9 mouse cellular contexts compared by ENCODE assay signal in the genomic region with DNA sequence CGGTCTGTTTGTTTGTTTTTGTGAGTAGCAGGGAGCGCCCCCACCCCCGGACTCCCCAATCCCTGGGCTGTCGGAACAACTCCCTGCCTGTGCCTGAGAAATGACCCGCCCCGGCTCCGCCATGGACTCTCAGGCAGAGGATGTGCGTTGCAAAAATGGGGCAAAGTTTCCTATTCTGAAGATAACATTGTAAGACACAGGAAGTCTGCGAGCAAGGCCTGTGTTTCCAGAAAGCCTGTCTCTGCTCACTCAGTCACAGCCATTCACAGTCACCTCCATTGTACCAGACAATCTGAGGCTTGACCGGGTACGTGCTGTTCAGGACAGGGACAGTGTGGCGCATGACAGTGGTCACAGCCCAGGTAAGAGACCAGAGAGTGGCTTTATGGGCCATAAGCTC. TPM values are rescaled to one million over a fixed set of nuclear protein-coding genes. Genes with fewer than 3 reads are reported as not detected.
DNase-seq lines count a peak whose midpoint lies in the region; ATAC-seq lines count a peak whose summit lies in the region.
"Had no signal": no experiment of that assay in that cellular context is flagged by ENCODE, and none has a peak within 500 bp of the region (broad histone marks: within the 10 kb centered on the region; RNA-seq: fewer than 3 reads in every experiment).

No protein-coding gene starts in this region.

- H3K4me1 ChIP-seq in embryonic facial prominence, embryonic 13.5 days = peaks cover 94% of the 10 kb centered on the region
- peaks cover 20% of the 10 kb centered on the region for H3K4me1 ChIP-seq in hindbrain, embryonic 16.5 days (ENCODE audit: control insufficient read depth, insufficient read depth, low read depth, low read length)
- H3K4me1 ChIP-seq in liver, embryonic 12.5 days = peaks cover 59% of the 10 kb centered on the region

- ATAC-seq in embryonic facial prominence, embryonic 13.5 days (ENCODE audit: insufficient number of reproducible peaks, insufficient read depth, low FRiP score, low TSS enrichment, low read depth) = no peak
- ATAC-seq in hindbrain, embryonic 16.5 days = no peak
- 0 out of 2 replicates have a peak, but pooled peaks have one; percentile 17 for ATAC-seq in liver, embryonic 12.5 days
- ATAC-seq in frontal cortex, adult (ENCODE audit: low TSS enrichment) = no peak

- peaks cover 4% of the 10 kb centered on the region; the same call in 1 of the 2 replicates for H3K36me3 ChIP-seq in embryonic facial prominence, embryonic 13.5 days
- H3K36me3 ChIP-seq in hindbrain, embryonic 16.5 days (ENCODE audit: control insufficient read depth, insufficient read depth, low read length) = no peaks in the 10 kb centered on the region
- peaks cover 6% of the 10 kb centered on the region; the same call in 1 of the 2 replicates for H3K36me3 ChIP-seq in liver, embryonic 12.5 days

- peak overlapping the region; percentile 4; the same call in 1 of the 2 replicates for H3K9ac ChIP-seq in embryonic facial prominence, embryonic 13.5 days
- no peak overlapping the region for H3K9ac ChIP-seq in hindbrain, embryonic 16.5 days (ENCODE audit: low read depth, low read length)
- no peak overlapping the region for H3K9ac ChIP-seq in liver, embryonic 12.5 days

- H3K9me3 ChIP-seq in embryonic facial prominence, embryonic 13.5 days = no peaks in the 10 kb centered on the region
- H3K9me3 ChIP-seq in hindbrain, embryonic 16.5 days (ENCODE audit: control insufficient read depth, low read length) = no peaks in the 10 kb centered on the region
- no peaks in the 10 kb centered on the region for H3K9me3 ChIP-seq in liver, embryonic 12.5 days (replicated peaks)

- H3K27me3 ChIP-seq in embryonic facial prominence, embryonic 13.5 days = no peaks in the 10 kb centered on the region
- H3K27me3 ChIP-seq in hindbrain, embryonic 16.5 days (replicated peaks; ENCODE audit: control insufficient read depth, insufficient read depth, low read length) = no peaks in the 10 kb centered on the region
- H3K27me3 ChIP-seq in liver, embryonic 12.5 days (replicated peaks) = 0 out of 2 replicates have a peak, but pooled peaks cover 8% of the 10 kb centered on the region

- no peak overlapping the region for H3K4me3 ChIP-seq in embryonic facial prominence, embryonic 13.5 days
- no peak overlapping the region for H3K4me3 ChIP-seq in hindbrain, embryonic 16.5 days (ENCODE audit: low read length)
- no peak overlapping the region for H3K4me3 ChIP-seq in liver, embryonic 12.5 days

- DNase-seq in adipocyte (ENCODE audit: low spot score) = peak; percentile 75
- DNase-seq in thymus, postnatal 36 days = no peak
- DNase-seq in cerebellum, postnatal 36 days = no peak
- DNase-seq in ovary, postnatal 36 days (ENCODE audit: low spot score) = no peak
- DNase-seq: cerebellum, adult 2 months had no signal

- WGBS in embryonic facial prominence, embryonic 13.5 days = 75% methylated on average over 12 of the region's 12 CpGs
- 80% methylated on average over 12 of the region's 12 CpGs for WGBS in hindbrain, embryonic 16.5 days
- 42% methylated on average over 12 of the region's 12 CpGs for WGBS in liver, embryonic 12.5 days (ENCODE audit: insufficient replicate concordance)

- no peak overlapping the region for H3K4me2 ChIP-seq in embryonic facial prominence, embryonic 13.5 days
- H3K4me2 ChIP-seq in hindbrain, embryonic 16.5 days (ENCODE audit: low read length) = no peak overlapping the region
- 0 out of 2 replicates have a peak overlapping the region, but pooled peaks have one; percentile 5 for H3K4me2 ChIP-seq in liver, embryonic 12.5 days

- H3K27ac ChIP-seq in embryonic facial prominence, embryonic 13.5 days = peak overlapping the region; percentile 76
- H3K27ac ChIP-seq in hindbrain, embryonic 16.5 days (ENCODE audit: low read depth, low read length) = peak overlapping the region; percentile 12; the same call in 1 of the 2 replicates
- peak overlapping the region; percentile 50 for H3K27ac ChIP-seq in liver, embryonic 12.5 days

RNA-seq across cellular contexts. Expression of gene Smad6, which starts 51.5 kb away (rescaled TPM):
- 16.7 and 17.4 TPM in 2 replicates for polyA plus RNA-seq in embryonic facial prominence, embryonic 13.5 days (2015; fragmentation: Nextera tagmentation; extraction: Ambion mirVana)
- 1.4 and 1.6 TPM in 2 replicates for polyA plus RNA-seq in hindbrain, embryonic 16.5 days (2015; fragmentation: Nextera tagmentation; extraction: Ambion mirVana)
- 11.7 and 12.9 TPM in 2 replicates for polyA plus RNA-seq in liver, embryonic 12.5 days (2016; fragmentation: Nextera tagmentation; extraction: Ambion mirVana)

Comparison
In these comparisons a context has a peak if more than half of its experiments do, and no peak if none do; other contexts are left out.
1. H3K27ac ChIP-seq: peak in every context shown above with its lines; median percentile 76 in embryonic facial prominence, embryonic 13.5 days; 50 in liver, embryonic 12.5 days; 12 in hindbrain, embryonic 16.5 days.